Mouse (Mus musculus) midbrain, embryonic 14.5 days (tissue): ENCODE results near the gene Xpo5. TPM values are rescaled to one million over a fixed set of nuclear protein-coding genes. Genes with fewer than 3 reads are reported as not detected.
A peak's percentile ranks its signal among the peaks of the same experiment; 100 is the strongest.

Source experiments
- ATAC-seq: fragments of 200-750 bp; cut with Nextera tagmentation; 2 replicates; pipeline ENCODE4 v1.8.0; 2017; ENCODE audit warnings: moderate number of reproducible peaks, moderate library complexity; ENCODE audit not compliant: low FRiP score, low TSS enrichment
- DNase-seq: peaks from one replicate; pipeline ENCODE4 v3.0.0-alpha.2; 2015
- H3K27ac ChIP-seq: fragments of 300-500 bp; sonication (generic); replicated peaks from 2 replicates; pipeline ENCODE4 v1.5.1; 2014; ENCODE audit warnings: mild to moderate bottlenecking, low read depth, low read length, moderate library complexity
- H3K27me3 ChIP-seq: fragments of 300-500 bp; sonication (generic); 2 replicates; pipeline ENCODE4 v1.6.1; 2014; ENCODE audit warnings: low read length, control low read depth, mixed read lengths; ENCODE audit not compliant: control insufficient read depth, insufficient read depth
- H3K36me3 ChIP-seq: fragments of 300-500 bp; sonication (generic); 2 replicates; pipeline ENCODE4 v1.6.1; 2014; ENCODE audit warnings: low read length, control low read depth; ENCODE audit not compliant: control insufficient read depth, insufficient read depth
- H3K4me1 ChIP-seq: fragments of 300-500 bp; sonication (generic); 2 replicates; pipeline ENCODE4 v1.6.1; 2014; ENCODE audit warnings: mild to moderate bottlenecking, antibody characterized with exemption, low read length, control low read depth; ENCODE audit not compliant: control insufficient read depth, insufficient read depth
- H3K4me2 ChIP-seq: fragments of 300-500 bp; sonication (generic); 2 replicates; pipeline ENCODE4 v1.6.1; 2014; ENCODE audit warnings: mild to moderate bottlenecking, low read length, moderate library complexity
- H3K4me3 ChIP-seq: fragments of 300-500 bp; sonication (generic); replicated peaks from 2 replicates; pipeline ENCODE4 v1.5.1; 2014; ENCODE audit warnings: low read depth, low read length
- H3K9ac ChIP-seq: fragments of 300-500 bp; sonication (generic); replicated peaks from 2 replicates; pipeline ENCODE4 v1.6.1; 2014; ENCODE audit warnings: mild to moderate bottlenecking, low read length, moderate library complexity
- H3K9me3 ChIP-seq: fragments of 300-500 bp; sonication (generic); 2 replicates; pipeline ENCODE4 v1.6.1; 2016; ENCODE audit warnings: low read length, control low read depth, mixed read lengths; ENCODE audit not compliant: control insufficient read depth
- WGBS: fragments of 180-500 bp; shearing (Covaris S2); extraction: QIAGEN DNeasy Blood & Tissue Kit; methylation state at CpG from one replicate; pipeline ENCODE4 v1.1.7; 2014; 5-methylcytosine and 5-hydroxymethylcytosine counted together
- polyA plus RNA-seq: library from polyadenylated mRNA; unstranded; fragments of >200 nt; fragmentation: Nextera tagmentation; extraction: Ambion mirVana; gene quantifications from 2 replicates; pipeline ENCODE4 v1.2.1, GENCODE M21; 2014

The Xpo5 gene
- polyA plus RNA-seq, 1 experiment from 2014 or later, result 54.3 TPM

GRCm38 (mm10) chr17:46277586-46277985 is 75.0 kb downstream of the Xpo5 start:
- ATAC-seq (no peak), DNase-seq (no peak)
- no peak overlapping the region for H3K27ac ChIP-seq
- H3K4me3 ChIP-seq, result no peak overlapping the region
- H3K27me3 ChIP-seq, result no peaks in the 10 kb centered on the region
- no peak overlapping the region for H3K9ac ChIP-seq
- 93% methylated on average over 4 of the region's 4 CpGs for WGBS
- no peaks in the 10 kb centered on the region for H3K9me3 ChIP-seq
- H3K4me2 ChIP-seq, result no peak overlapping the region
- peaks cover 4% of the 10 kb centered on the region; the same call in 1 of the 2 replicates for H3K4me1 ChIP-seq
- peaks cover 11% of the 10 kb centered on the region; the same call in 1 of the 2 replicates for H3K36me3 ChIP-seq

- Histone ChIP-seq H3K27me3 (no peaks in the 10 kb centered on the region), H3K4me3 (no peak overlapping the region), H3K27ac (no peak overlapping the region), H3K36me3 (peaks cover 11% of the 10 kb centered on the region; the same call in 1 of the 2 replicates), H3K4me1 (peaks cover 4% of the 10 kb centered on the region; the same call in 1 of the 2 replicates), H3K9ac (no peak overlapping the region), H3K9me3 (no peaks in the 10 kb centered on the region), H3K4me2 (no peak overlapping the region)
- 95% methylated on average over 12 of the region's 12 CpGs for WGBS
- ATAC-seq (no peak), DNase-seq (no peak)
Observed at GRCm38 (mm10) chr17:46278011-46278765, 75.6 kb downstream of the Xpo5 start.

- peaks cover 4% of the 10 kb centered on the region; the same call in 1 of the 2 replicates for H3K36me3 ChIP-seq
- no peaks in the 10 kb centered on the region for H3K9me3 ChIP-seq
- peak; percentile 98 for ATAC-seq
Observed at GRCm38 (mm10) chr17:46282483-46283123, 80.0 kb downstream of the Xpo5 start, which contains the start of gene Tjap1. TSS of gene Tjap1 (minus strand) at chr17:46283026.

GRCm38 (mm10) chr17:46283140-46283539 is 80.6 kb downstream of the Xpo5 start:
- ATAC-seq (peak; percentile 54; the same call in 1 of the 2 replicates), DNase-seq (no peak)
- H3K9me3 ChIP-seq, result no peaks in the 10 kb centered on the region
- peaks cover 7% of the 10 kb centered on the region; the same call in 1 of the 2 replicates for H3K4me1 ChIP-seq
- H3K36me3 ChIP-seq, result peaks cover 4% of the 10 kb centered on the region; the same call in 1 of the 2 replicates
- H3K4me3 ChIP-seq, result peak overlapping the region; percentile 63
- H3K4me2 ChIP-seq, result peak overlapping the region; percentile 79
- H3K9ac ChIP-seq, result peak overlapping the region; percentile 67; the same call in 1 of the 2 replicates
- H3K27ac ChIP-seq, result 0 out of 2 replicates have a peak overlapping the region, but pooled peaks have one; percentile 63
- WGBS, result 26% methylated on average over 9 of the region's 9 CpGs
- no peaks in the 10 kb centered on the region for H3K27me3 ChIP-seq

More at GRCm38 (mm10) chr17:46282483-46283123, 80.0 kb downstream of the Xpo5 start, which contains the start of gene Tjap1:
- peak within 1 kb of the TSS; percentile 63 for H3K27ac ChIP-seq
- peak within 1 kb of the TSS; percentile 79 for H3K4me2 ChIP-seq
- peak within 1 kb of the TSS; percentile 63 for H3K4me3 ChIP-seq
- under 1% methylated on average over 37 of the region's 37 CpGs for WGBS
- peak within 1 kb of the TSS; percentile 67 for H3K9ac ChIP-seq
- no peaks in the 10 kb centered on the region for H3K27me3 ChIP-seq
- DNase-seq, result peak; percentile 95
- peaks cover 7% of the 10 kb centered on the region; the same call in 1 of the 2 replicates for H3K4me1 ChIP-seq

GRCm38 (mm10) chr17:46283911-46284310 is 81.3 kb downstream of the Xpo5 start:
- Histone ChIP-seq H3K27ac (no peak overlapping the region), H3K36me3 (0 out of 2 replicates have a peak, but pooled peaks cover 3% of the 10 kb centered on the region), H3K4me2 (no peak overlapping the region), H3K9me3 (no peaks in the 10 kb centered on the region), H3K4me3 (no peak overlapping the region), H3K27me3 (no peaks in the 10 kb centered on the region), H3K9ac (no peak overlapping the region), H3K4me1 (peaks cover 7% of the 10 kb centered on the region; the same call in 1 of the 2 replicates)
- 92% methylated on average over 8 of the region's 8 CpGs for WGBS
- ATAC-seq (no peak), DNase-seq (no peak)

- DNase-seq (no peak), ATAC-seq (no peak)
- H3K9ac ChIP-seq, result no peak overlapping the region
- H3K27ac ChIP-seq, result no peak overlapping the region
- H3K4me2 ChIP-seq, result no peak overlapping the region
- WGBS, result 54% methylated on average over 7 of the region's 7 CpGs
- peaks cover 7% of the 10 kb centered on the region; the same call in 1 of the 2 replicates for H3K4me1 ChIP-seq
- H3K4me3 ChIP-seq, result no peak overlapping the region
- H3K36me3 ChIP-seq, result no peaks in the 10 kb centered on the region
- no peaks in the 10 kb centered on the region for H3K9me3 ChIP-seq
- no peaks in the 10 kb centered on the region for H3K27me3 ChIP-seq
Observed at GRCm38 (mm10) chr17:46284653-46285052, 82.1 kb downstream of the Xpo5 start.

- DNase-seq, result no peak
- Histone ChIP-seq H3K9ac (no peak overlapping the region), H3K27ac (no peak overlapping the region), H3K36me3 (no peaks in the 10 kb centered on the region), H3K4me2 (no peak overlapping the region), H3K4me3 (no peak overlapping the region), H3K9me3 (no peaks in the 10 kb centered on the region), H3K27me3 (no peaks in the 10 kb centered on the region), H3K4me1 (peaks cover 7% of the 10 kb centered on the region; the same call in 1 of the 2 replicates)
- no peak for ATAC-seq
- 75% methylated on average over 6 of the region's 6 CpGs for WGBS
Observed at GRCm38 (mm10) chr17:46285407-46285806, 82.8 kb downstream of the Xpo5 start.

GRCm38 (mm10) chr17:46287678-46288095 is 85.1 kb downstream of the Xpo5 start:
- WGBS, result 79% methylated on average over 11 of the region's 11 CpGs
- peak; percentile 16 for DNase-seq
- ATAC-seq, result no peak
- no peaks in the 10 kb centered on the region for H3K27me3 ChIP-seq
- no peaks in the 10 kb centered on the region for H3K36me3 ChIP-seq
- H3K4me2 ChIP-seq, result no peak overlapping the region
- no peak overlapping the region for H3K27ac ChIP-seq
- 0 out of 2 replicates have a peak, but pooled peaks cover 3% of the 10 kb centered on the region for H3K4me1 ChIP-seq
- H3K4me3 ChIP-seq, result no peak overlapping the region
- no peaks in the 10 kb centered on the region for H3K9me3 ChIP-seq
- H3K9ac ChIP-seq, result no peak overlapping the region
